Mouse (Mus musculus): ENCODE data around the gene Ttc28. TPM values are rescaled to one million over a fixed set of nuclear protein-coding genes. Genes with fewer than 3 reads are reported as not detected.
A peak's percentile ranks its signal among the peaks of the same experiment; 100 is the strongest.

Gene Ttc28
- polyA plus RNA-seq, 1 experiment from 2014 or later = 12.1 TPM

GRCm38 (mm10) chr5:111325813-111326212 lies 446.2 kb downstream of the Ttc28 start:
- no peaks in the 10 kb centered on the region for H3K27me3 ChIP-seq (ENCODE audit: insufficient read depth, low read length)
- no peaks in the 10 kb centered on the region for H3K9me3 ChIP-seq (ENCODE audit: low read length)
- H3K36me3 ChIP-seq (ENCODE audit: insufficient read depth, low read length) = no peaks in the 10 kb centered on the region
- no peak for ATAC-seq (ENCODE audit: low FRiP score, low TSS enrichment)
- no peak overlapping the region for H3K27ac ChIP-seq (ENCODE audit: low read length)
- WGBS = 15% methylated on average over 1 of the region's 1 CpGs
- peaks cover 7% of the 10 kb centered on the region; the same call in 1 of the 2 replicates for H3K4me1 ChIP-seq (ENCODE audit: insufficient read depth, low read length)
- H3K4me3 ChIP-seq (ENCODE audit: low read length) = no peak overlapping the region
- no peak overlapping the region for H3K4me2 ChIP-seq (replicated peaks; ENCODE audit: low read depth, low read length)
- no peak overlapping the region for H3K9ac ChIP-seq (replicated peaks; ENCODE audit: low read length)

- no peak overlapping the region for H3K27ac ChIP-seq (ENCODE audit: low read length)
- peaks cover 17% of the 10 kb centered on the region for H3K4me1 ChIP-seq (ENCODE audit: insufficient read depth, low read length)
- H3K4me3 ChIP-seq (ENCODE audit: low read length) = no peak overlapping the region
- WGBS = 79% methylated on average over 7 of the region's 7 CpGs
- no peaks in the 10 kb centered on the region for H3K27me3 ChIP-seq (ENCODE audit: insufficient read depth, low read length)
- H3K36me3 ChIP-seq (ENCODE audit: insufficient read depth, low read length) = no peaks in the 10 kb centered on the region
- no peak overlapping the region for H3K4me2 ChIP-seq (replicated peaks; ENCODE audit: low read depth, low read length)
- ATAC-seq (ENCODE audit: low FRiP score, low TSS enrichment) = no peak
- no peaks in the 10 kb centered on the region for H3K9me3 ChIP-seq (ENCODE audit: low read length)
- H3K9ac ChIP-seq (replicated peaks; ENCODE audit: low read length) = no peak overlapping the region
Measured at GRCm38 (mm10) chr5:111327420-111327819, 447.8 kb downstream of the Ttc28 start.

- Histone ChIP-seq H3K4me2 (replicated peaks; ENCODE audit: low read depth, low read length) (peak overlapping the region; percentile 77), H3K4me3 (ENCODE audit: low read length) (peak overlapping the region; percentile 91), H3K27ac (ENCODE audit: low read length) (peak overlapping the region; percentile 85), H3K9ac (replicated peaks; ENCODE audit: low read length) (peak overlapping the region; percentile 76), H3K27me3 (ENCODE audit: insufficient read depth, low read length) (no peaks in the 10 kb centered on the region), H3K36me3 (ENCODE audit: insufficient read depth, low read length) (peaks cover 9% of the 10 kb centered on the region), H3K9me3 (ENCODE audit: low read length) (no peaks in the 10 kb centered on the region), H3K4me1 (ENCODE audit: insufficient read depth, low read length) (peaks cover 17% of the 10 kb centered on the region)
- ATAC-seq (ENCODE audit: low FRiP score, low TSS enrichment) = peak; percentile 53
- 24% methylated on average over 10 of the region's 10 CpGs for WGBS
Measured at GRCm38 (mm10) chr5:111329782-111330416, 450.3 kb downstream of the Ttc28 start.

- peak within 1 kb of the TSS; percentile 95 for H3K9ac ChIP-seq (replicated peaks; ENCODE audit: low read length)
- peaks cover 17% of the 10 kb centered on the region for H3K4me1 ChIP-seq (ENCODE audit: insufficient read depth, low read length)
- H3K4me2 ChIP-seq (replicated peaks; ENCODE audit: low read depth, low read length) = peak within 1 kb of the TSS; percentile 80
- H3K9me3 ChIP-seq (ENCODE audit: low read length) = no peaks in the 10 kb centered on the region
- under 1% methylated on average over 73 of the region's 78 CpGs for WGBS
- peak within 1 kb of the TSS; percentile 91 for H3K4me3 ChIP-seq (ENCODE audit: low read length)
- peaks cover 9% of the 10 kb centered on the region for H3K36me3 ChIP-seq (ENCODE audit: insufficient read depth, low read length)
- ATAC-seq (ENCODE audit: low FRiP score, low TSS enrichment) = peak; percentile 99
- peak within 1 kb of the TSS; percentile 85 for H3K27ac ChIP-seq (ENCODE audit: low read length)
- H3K27me3 ChIP-seq (ENCODE audit: insufficient read depth, low read length) = no peaks in the 10 kb centered on the region
Measured at GRCm38 (mm10) chr5:111330417-111331098, 451.0 kb downstream of the Ttc28 start, which contains the start of gene Pitpnb. Gene Pitpnb, plus strand, starts transcription at chr5:111330763.

GRCm38 (mm10) chr5:111331099-111331435 lies 451.5 kb downstream of the Ttc28 start:
- ATAC-seq (ENCODE audit: low FRiP score, low TSS enrichment) = no peak
- H3K9ac ChIP-seq (replicated peaks; ENCODE audit: low read length) = peak overlapping the region; percentile 95
- H3K4me2 ChIP-seq (replicated peaks; ENCODE audit: low read depth, low read length) = peak overlapping the region; percentile 80
- H3K4me1 ChIP-seq (ENCODE audit: insufficient read depth, low read length) = peaks cover 17% of the 10 kb centered on the region
- H3K9me3 ChIP-seq (ENCODE audit: low read length) = no peaks in the 10 kb centered on the region
- peaks cover 13% of the 10 kb centered on the region for H3K36me3 ChIP-seq (ENCODE audit: insufficient read depth, low read length)
- peak overlapping the region; percentile 91 for H3K4me3 ChIP-seq (ENCODE audit: low read length)
- no peaks in the 10 kb centered on the region for H3K27me3 ChIP-seq (ENCODE audit: insufficient read depth, low read length)
- H3K27ac ChIP-seq (ENCODE audit: low read length) = peak overlapping the region; percentile 84
- WGBS = under 1% methylated on average over 14 of the region's 14 CpGs

GRCm38 (mm10) chr5:111335939-111336691 lies 456.5 kb downstream of the Ttc28 start:
- Histone ChIP-seq H3K4me1 (ENCODE audit: insufficient read depth, low read length) (peaks cover 14% of the 10 kb centered on the region), H3K9ac (replicated peaks; ENCODE audit: low read length) (no peak overlapping the region), H3K36me3 (ENCODE audit: insufficient read depth, low read length) (peaks cover 40% of the 10 kb centered on the region), H3K4me3 (ENCODE audit: low read length) (no peak overlapping the region), H3K9me3 (ENCODE audit: low read length) (no peaks in the 10 kb centered on the region), H3K27me3 (ENCODE audit: insufficient read depth, low read length) (no peaks in the 10 kb centered on the region), H3K27ac (ENCODE audit: low read length) (no peak overlapping the region), H3K4me2 (replicated peaks; ENCODE audit: low read depth, low read length) (no peak overlapping the region)
- WGBS = 81% methylated on average over 8 of the region's 8 CpGs
- ATAC-seq (ENCODE audit: low FRiP score, low TSS enrichment) = no peak

MicroRNA genes within 50 kb of the gene (microRNA counts, 519-probe panel; counts per million panel counts)
- 2,165 counts per million, percentile 55 among the panel's probes with 10 or more counts for microRNA mmu-miR-701

Small RNA genes lying within 50 kb of the gene (microRNA-seq; reads per million reads assigned to microRNA genes)
- gene Mir701 = 121 reads per million, percentile 58 among the genes with 10 or more reads in this experiment

Other genes with a start within 250 kb of the Ttc28 start
- 58.9 and 65.0 TPM in 2 replicates for gene Noc4l, start 226.4 kb upstream of the Ttc28 start, polyA plus RNA-seq (2015; fragmentation: Nextera tagmentation; extraction: Ambion mirVana)
- gene Ddx51, start 226.4 kb upstream of the Ttc28 start, polyA plus RNA-seq (2015; fragmentation: Nextera tagmentation; extraction: Ambion mirVana) = 19.8 and 28.2 TPM in 2 replicates
- gene Ep400, start 109.1 kb upstream of the Ttc28 start, polyA plus RNA-seq (2015; fragmentation: Nextera tagmentation; extraction: Ambion mirVana) = 49.2 and 55.6 TPM in 2 replicates
- 44.4 and 45.1 TPM in 2 replicates for gene Pus1, start 99.1 kb upstream of the Ttc28 start, polyA plus RNA-seq (2015; fragmentation: Nextera tagmentation; extraction: Ambion mirVana)
- gene Ulk1, start 69.7 kb upstream of the Ttc28 start, polyA plus RNA-seq (2015; fragmentation: Nextera tagmentation; extraction: Ambion mirVana) = 18.6 and 19.5 TPM in 2 replicates
- 32.1 and 35.3 TPM in 2 replicates for gene Hscb, start 40.0 kb upstream of the Ttc28 start, polyA plus RNA-seq (2015; fragmentation: Nextera tagmentation; extraction: Ambion mirVana)
- 32.8 and 36.7 TPM in 2 replicates for gene Chek2, start 39.8 kb upstream of the Ttc28 start, polyA plus RNA-seq (2015; fragmentation: Nextera tagmentation; extraction: Ambion mirVana)

Data from kidney, embryonic 16.5 days (tissue).